Mouse (Mus musculus): ENCODE results near the gene Sgms1. TPM values are rescaled to one million over a fixed set of nuclear protein-coding genes. Genes with fewer than 3 reads are reported as not detected.

Gene Sgms1
- polyA plus RNA-seq, 2 experiments = 20.8 to 36.8 TPM

- H3K4me1 ChIP-seq (ENCODE audit: control insufficient read depth, insufficient read depth, low read length) = 0 out of 2 replicates have a peak, but pooled peaks cover 13% of the 10 kb centered on the region
- no peak overlapping the region for H3K4me2 ChIP-seq (replicated peaks; ENCODE audit: low read depth, low read length, severe bottlenecking)
- 86% methylated on average over 10 of the region's 10 CpGs for WGBS
- H3K9ac ChIP-seq (ENCODE audit: low read depth, low read length, severe bottlenecking) = no peak overlapping the region
- H3K36me3 ChIP-seq (ENCODE audit: control insufficient read depth, insufficient read depth, low read length) = no peaks in the 10 kb centered on the region
- H3K27ac ChIP-seq (replicated peaks; ENCODE audit: low read depth, low read length) = no peak overlapping the region
- no peak for TF ChIP-seq POLR2A (IDR thresholded peaks at IDR 0.05; ENCODE audit: borderline replicate concordance, extremely low read depth, insufficient read depth, insufficient read length)
- no peak overlapping the region for H3K4me3 ChIP-seq (replicated peaks; ENCODE audit: low read length)
- no peaks in the 10 kb centered on the region for H3K9me3 ChIP-seq (ENCODE audit: control insufficient read depth, low read length)
- no peaks in the 10 kb centered on the region for H3K27me3 ChIP-seq (ENCODE audit: control insufficient read depth, insufficient read depth, low read length)
- ATAC-seq (ENCODE audit: low FRiP score, low read depth) (no peak), DNase-seq (ENCODE audit: low spot score) (no peak)
Measured at GRCm38 (mm10) chr19:32262805-32263572, 126.5 kb downstream of the Sgms1 start.

- no peak overlapping the region for H3K27ac ChIP-seq (replicated peaks; ENCODE audit: low read depth, low read length)
- 0 out of 2 replicates have a peak, but pooled peaks cover 3% of the 10 kb centered on the region for H3K4me1 ChIP-seq (ENCODE audit: control insufficient read depth, insufficient read depth, low read length)
- DNase-seq (ENCODE audit: low spot score) (no peak), ATAC-seq (ENCODE audit: low FRiP score, low read depth) (no peak)
- H3K36me3 ChIP-seq (ENCODE audit: control insufficient read depth, insufficient read depth, low read length) = no peaks in the 10 kb centered on the region
- no peak for TF ChIP-seq POLR2A (IDR thresholded peaks at IDR 0.05; ENCODE audit: borderline replicate concordance, extremely low read depth, insufficient read depth, insufficient read length)
- 51% methylated on average over 8 of the region's 8 CpGs for WGBS
- H3K4me2 ChIP-seq (replicated peaks; ENCODE audit: low read depth, low read length, severe bottlenecking) = no peak overlapping the region
- H3K27me3 ChIP-seq (ENCODE audit: control insufficient read depth, insufficient read depth, low read length) = no peaks in the 10 kb centered on the region
- H3K9ac ChIP-seq (ENCODE audit: low read depth, low read length, severe bottlenecking) = no peak overlapping the region
- H3K4me3 ChIP-seq (replicated peaks; ENCODE audit: low read length) = no peak overlapping the region
- no peaks in the 10 kb centered on the region for H3K9me3 ChIP-seq (ENCODE audit: control insufficient read depth, low read length)
Measured at GRCm38 (mm10) chr19:32260869-32261688, 128.4 kb downstream of the Sgms1 start.

GRCm38 (mm10) chr19:32259830-32260229 lies 129.7 kb downstream of the Sgms1 start:
- no peak overlapping the region for H3K27ac ChIP-seq (replicated peaks; ENCODE audit: low read depth, low read length)
- no peak overlapping the region for H3K4me2 ChIP-seq (replicated peaks; ENCODE audit: low read depth, low read length, severe bottlenecking)
- DNase-seq (ENCODE audit: low spot score) (no peak), ATAC-seq (ENCODE audit: low FRiP score, low read depth) (no peak)
- no peaks in the 10 kb centered on the region for H3K9me3 ChIP-seq (ENCODE audit: control insufficient read depth, low read length)
- H3K36me3 ChIP-seq (ENCODE audit: control insufficient read depth, insufficient read depth, low read length) = no peaks in the 10 kb centered on the region
- 92% methylated on average over 2 of the region's 2 CpGs for WGBS
- H3K9ac ChIP-seq (ENCODE audit: low read depth, low read length, severe bottlenecking) = no peak overlapping the region
- no peaks in the 10 kb centered on the region for H3K27me3 ChIP-seq (ENCODE audit: control insufficient read depth, insufficient read depth, low read length)
- no peak for TF ChIP-seq POLR2A (IDR thresholded peaks at IDR 0.05; ENCODE audit: borderline replicate concordance, extremely low read depth, insufficient read depth, insufficient read length)
- 0 out of 2 replicates have a peak, but pooled peaks cover 1% of the 10 kb centered on the region for H3K4me1 ChIP-seq (ENCODE audit: control insufficient read depth, insufficient read depth, low read length)
- no peak overlapping the region for H3K4me3 ChIP-seq (replicated peaks; ENCODE audit: low read length)

- WGBS = 82% methylated on average over 4 of the region's 4 CpGs
- no peak for ATAC-seq (ENCODE audit: low FRiP score, low read depth)
Measured at GRCm38 (mm10) chr19:32259048-32259447, 130.5 kb downstream of the Sgms1 start.

GRCm38 (mm10) chr19:32258146-32258545 lies 131.4 kb downstream of the Sgms1 start:
- DNase-seq (ENCODE audit: low spot score) (no peak), ATAC-seq (ENCODE audit: low FRiP score, low read depth) (no peak)
- H3K27ac ChIP-seq (replicated peaks; ENCODE audit: low read depth, low read length) = no peak overlapping the region
- H3K4me2 ChIP-seq (replicated peaks; ENCODE audit: low read depth, low read length, severe bottlenecking) = no peak overlapping the region
- 66% methylated on average over 5 of the region's 5 CpGs for WGBS
- 0 out of 2 replicates have a peak, but pooled peaks cover 4% of the 10 kb centered on the region for H3K4me1 ChIP-seq (ENCODE audit: control insufficient read depth, insufficient read depth, low read length)
- no peaks in the 10 kb centered on the region for H3K9me3 ChIP-seq (ENCODE audit: control insufficient read depth, low read length)
- TF ChIP-seq POLR2A (IDR thresholded peaks at IDR 0.05; ENCODE audit: borderline replicate concordance, extremely low read depth, insufficient read depth, insufficient read length) = no peak
- no peaks in the 10 kb centered on the region for H3K27me3 ChIP-seq (ENCODE audit: control insufficient read depth, insufficient read depth, low read length)
- H3K9ac ChIP-seq (ENCODE audit: low read depth, low read length, severe bottlenecking) = no peak overlapping the region
- no peak overlapping the region for H3K4me3 ChIP-seq (replicated peaks; ENCODE audit: low read length)
- no peaks in the 10 kb centered on the region for H3K36me3 ChIP-seq (ENCODE audit: control insufficient read depth, insufficient read depth, low read length)

More at GRCm38 (mm10) chr19:32259048-32259447, 130.5 kb downstream of the Sgms1 start:
- Histone ChIP-seq H3K27me3 (ENCODE audit: control insufficient read depth, insufficient read depth, low read length) (no peaks in the 10 kb centered on the region), H3K36me3 (ENCODE audit: control insufficient read depth, insufficient read depth, low read length) (no peaks in the 10 kb centered on the region), H3K9ac (ENCODE audit: low read depth, low read length, severe bottlenecking) (no peak overlapping the region), H3K4me2 (replicated peaks; ENCODE audit: low read depth, low read length, severe bottlenecking) (no peak overlapping the region), H3K9me3 (ENCODE audit: control insufficient read depth, low read length) (no peaks in the 10 kb centered on the region), H3K27ac (replicated peaks; ENCODE audit: low read depth, low read length) (no peak overlapping the region), H3K4me3 (replicated peaks; ENCODE audit: low read length) (no peak overlapping the region), H3K4me1 (ENCODE audit: control insufficient read depth, insufficient read depth, low read length) (0 out of 2 replicates have a peak, but pooled peaks cover 4% of the 10 kb centered on the region)
- DNase-seq (ENCODE audit: low spot score) = no peak
- no peak for TF ChIP-seq POLR2A (IDR thresholded peaks at IDR 0.05; ENCODE audit: borderline replicate concordance, extremely low read depth, insufficient read depth, insufficient read length)
